Mouse (Mus musculus): ENCODE results near the gene Ciz1. TPM values are rescaled to one million over a fixed set of nuclear protein-coding genes. Genes with fewer than 3 reads are reported as not detected.

The Ciz1 gene
- total RNA-seq, 2 experiments from 2014 or later: 56.1 to 85.3 TPM

GRCm38 (mm10) chr2:32367315-32367714, 15.2 kb downstream of the Ciz1 start:
- DNase-seq (ENCODE audit: extremely low spot score in 1 of 2, low spot score in 1 of 2): no peak

GRCm38 (mm10) chr2:32374191-32374590, 22.1 kb downstream of the Ciz1 start:
- DNase-seq (ENCODE audit: extremely low spot score in 1 of 2, low spot score in 1 of 2): no peak

GRCm38 (mm10) chr2:32375317-32375940, 23.3 kb downstream of the Ciz1 start:
- no peak for DNase-seq (ENCODE audit: extremely low spot score in 1 of 2, low spot score in 1 of 2)

- no peak for DNase-seq (ENCODE audit: extremely low spot score in 1 of 2, low spot score in 1 of 2)
These were observed 24.8 kb downstream of the Ciz1 start for GRCm38 (mm10) chr2:32376963-32377362.

- no peak for DNase-seq (ENCODE audit: extremely low spot score in 1 of 2, low spot score in 1 of 2)
These were observed 27.9 kb downstream of the Ciz1 start for GRCm38 (mm10) chr2:32380001-32380500.

- peak in 1 of 2 experiments; percentile 31 for DNase-seq (ENCODE audit: extremely low spot score in 1 of 2, low spot score in 1 of 2)
These were observed 29.1 kb downstream of the Ciz1 start for GRCm38 (mm10) chr2:32381141-32381774.

GRCm38 (mm10) chr2:32381775-32382223, 29.7 kb downstream of the Ciz1 start, which contains the start of gene 1110008P14Rik:
Gene 1110008P14Rik (minus strand): TSS chr2:32381938.
- peak; percentile 80 to 84 for DNase-seq (ENCODE audit: extremely low spot score in 1 of 2, low spot score in 1 of 2)

- DNase-seq (ENCODE audit: extremely low spot score in 1 of 2, low spot score in 1 of 2): no peak
These were observed 30.6 kb downstream of the Ciz1 start for GRCm38 (mm10) chr2:32382689-32383088.

GRCm38 (mm10) chr2:32387706-32388490, 35.8 kb downstream of the Ciz1 start, which contains the start of gene Lcn2:
Gene Lcn2 (minus strand): TSS chr2:32388252.
- DNase-seq (ENCODE audit: extremely low spot score in 1 of 2, low spot score in 1 of 2): no peak

- DNase-seq (ENCODE audit: extremely low spot score in 1 of 2, low spot score in 1 of 2): no peak
These were observed 37.0 kb downstream of the Ciz1 start for GRCm38 (mm10) chr2:32389157-32389556.

- no peak for DNase-seq (ENCODE audit: extremely low spot score in 1 of 2, low spot score in 1 of 2)
These were observed 38.7 kb downstream of the Ciz1 start for GRCm38 (mm10) chr2:32390871-32391270.

- no peak for DNase-seq (ENCODE audit: extremely low spot score in 1 of 2, low spot score in 1 of 2)
These were observed 39.9 kb downstream of the Ciz1 start for GRCm38 (mm10) chr2:32392063-32392462.

GRCm38 (mm10) chr2:32394973-32395372, 42.8 kb downstream of the Ciz1 start:
- peak in 1 of 2 experiments; percentile 34 for DNase-seq (ENCODE audit: extremely low spot score in 1 of 2, low spot score in 1 of 2)

- DNase-seq (ENCODE audit: extremely low spot score in 1 of 2, low spot score in 1 of 2): peak in 1 of 2 experiments; percentile 77
These were observed 43.4 kb downstream of the Ciz1 start, which contains the start of gene Ptges2 for GRCm38 (mm10) chr2:32395484-32395945. Gene Ptges2 (plus strand): TSS chr2:32395896.

GRCm38 (mm10) chr2:32395946-32396621, 44.0 kb downstream of the Ciz1 start:
- DNase-seq (ENCODE audit: extremely low spot score in 1 of 2, low spot score in 1 of 2): peak; percentile 78 to 88

- DNase-seq (ENCODE audit: extremely low spot score in 1 of 2, low spot score in 1 of 2): no peak
These were observed 44.6 kb downstream of the Ciz1 start for GRCm38 (mm10) chr2:32396695-32397094.

- DNase-seq (ENCODE audit: extremely low spot score in 1 of 2, low spot score in 1 of 2): peak; percentile 90 to 100
These were observed 52.5 kb downstream of the Ciz1 start for GRCm38 (mm10) chr2:32404663-32405062.

GRCm38 (mm10) chr2:32407144-32407824, 55.2 kb downstream of the Ciz1 start:
- DNase-seq (ENCODE audit: extremely low spot score in 1 of 2, low spot score in 1 of 2): no peak
